Mouse (Mus musculus) CH12.LX (cell line): ENCODE data around the gene Olfr1443. TPM values are rescaled to one million over a fixed set of nuclear protein-coding genes. Genes with fewer than 3 reads are reported as not detected.

Source experiments
- DNase-seq: peaks from one replicate; pipeline ENCODE4 v3.0.0-alpha.2; 2013; ENCODE audit errors: extremely low read depth
- H3K27ac ChIP-seq: 2 replicates; pipeline ENCODE4 v1.5.1; 2012; ENCODE audit warnings: low read depth, mild to moderate bottlenecking, control low read depth, moderate library complexity; ENCODE audit not compliant: insufficient read depth
- H3K27me3 ChIP-seq: replicated peaks from 2 replicates; pipeline ENCODE3; 2012; ENCODE audit warnings: inconsistent platforms
- H3K36me3 ChIP-seq, 2 experiments: replicated peaks in 1 of 2; 2 replicates each; pipeline versions ENCODE3 to v1.6.1; 2012; ENCODE audit warnings: inconsistent platforms in 1 of 2, low read length in 1 of 2, mild to moderate bottlenecking in 1 of 2, mixed read lengths in 1 of 2, moderate library complexity in 1 of 2; ENCODE audit not compliant: control insufficient read depth in 1 of 2, insufficient read depth in 1 of 2
- H3K4me1 ChIP-seq, 2 experiments: 2 replicates each; pipeline ENCODE4 v1.6.1; 2012; ENCODE audit warnings: inconsistent platforms in 1 of 2, moderate library complexity in 1 of 2; ENCODE audit not compliant: insufficient read depth in 2 of 2, control insufficient read depth in 1 of 2
- H3K4me2 ChIP-seq: 2 replicates; pipeline ENCODE4 v1.6.1; 2012; ENCODE audit warnings: low read depth, mild to moderate bottlenecking, control low read depth; ENCODE audit not compliant: poor library complexity, insufficient read depth, severe bottlenecking
- H3K4me3 ChIP-seq, 3 experiments: fragments of 150-350 bp in 1 of 3; sonication (generic) in 1 of 3; replicated peaks in 1 of 3; 2 replicates each; pipeline versions ENCODE3 to v1.5.1; 2011 to 2012; ENCODE audit warnings: low read depth in 2 of 3, low read length in 2 of 3, mild to moderate bottlenecking in 2 of 3, moderate library complexity in 2 of 3, control low read depth in 1 of 3, improper control_type of control experiment in 1 of 3, inconsistent platforms in 1 of 3, mixed read lengths in 1 of 3; ENCODE audit not compliant: poor library complexity in 1 of 3
- H3K79me2 ChIP-seq: replicated peaks from 2 replicates; pipeline ENCODE4 v1.6.1; 2012; ENCODE audit warnings: mild to moderate bottlenecking, moderate library complexity; ENCODE audit not compliant: control insufficient read depth, poor library complexity, insufficient read depth, severe bottlenecking; ENCODE audit errors: extremely low read depth
- H3K9ac ChIP-seq: 2 replicates; pipeline ENCODE4 v1.6.1; 2012; ENCODE audit warnings: low read depth, mild to moderate bottlenecking, control low read depth, moderate library complexity; ENCODE audit not compliant: insufficient read depth
- H3K9me3 ChIP-seq: replicated peaks from 2 replicates; pipeline ENCODE3; 2012; ENCODE audit warnings: low read length, inconsistent platforms, mixed read lengths
- CHD1 ChIP-seq: IDR thresholded peaks from 2 replicates; pipeline ENCODE4 v1.6.1; 2012; ENCODE audit warnings: low read depth, low read length, improper control_type of control experiment, inconsistent platforms
- CHD2 ChIP-seq: IDR thresholded peaks from 2 replicates; pipeline ENCODE4 v1.6.1; 2011; ENCODE audit warnings: low read length, improper control_type of control experiment
- ELF1 ChIP-seq: IDR thresholded peaks from 2 replicates; pipeline ENCODE4 v1.6.1; 2014; ENCODE audit warnings: low read depth, mild to moderate bottlenecking, inconsistent platforms, low read length, improper control_type of control experiment
- EP300 ChIP-seq: IDR thresholded peaks from 2 replicates; pipeline ENCODE4 v1.6.1; 2011; ENCODE audit warnings: low read length, improper control_type of control experiment
- HCFC1 ChIP-seq: IDR thresholded peaks from 2 replicates; pipeline ENCODE4 v1.6.1; 2012; ENCODE audit warnings: low read depth, mild to moderate bottlenecking, inconsistent platforms, low read length, improper control_type of control experiment
- JUN ChIP-seq: IDR thresholded peaks from 2 replicates; pipeline ENCODE4 v1.6.1; 2011; ENCODE audit warnings: low read depth, mild to moderate bottlenecking, low read length, improper control_type of control experiment, moderate library complexity; ENCODE audit not compliant: insufficient read depth
- KAT2A ChIP-seq: IDR thresholded peaks from 2 replicates; pipeline ENCODE4 v1.6.1; 2012; ENCODE audit warnings: low read length, improper control_type of control experiment, inconsistent platforms; ENCODE audit not compliant: insufficient replicate concordance
- MAX ChIP-seq: IDR thresholded peaks from 2 replicates; pipeline ENCODE4 v1.6.1; 2011; ENCODE audit warnings: low read length, improper control_type of control experiment
- MAZ ChIP-seq: IDR thresholded peaks from 2 replicates; pipeline ENCODE4 v1.6.1; 2012; ENCODE audit warnings: low read depth, mild to moderate bottlenecking, inconsistent platforms, low read length, improper control_type of control experiment, moderate library complexity
- MEF2A ChIP-seq: IDR thresholded peaks from 2 replicates; pipeline ENCODE4 v1.6.1; 2014; ENCODE audit warnings: low read depth, mild to moderate bottlenecking, inconsistent platforms, low read length, improper control_type of control experiment, borderline replicate concordance
- MXI1 ChIP-seq: IDR thresholded peaks from 2 replicates; pipeline ENCODE4 v1.6.1; 2011; ENCODE audit warnings: mild to moderate bottlenecking, low read depth, low read length, improper control_type of control experiment
- NELFE ChIP-seq: IDR thresholded peaks from 2 replicates; pipeline ENCODE4 v1.6.1; 2011; ENCODE audit warnings: low read depth, low read length, improper control_type of control experiment
- POLR2AphosphoS2 ChIP-seq: IDR thresholded peaks from 2 replicates; pipeline ENCODE4 v1.6.1; 2011; ENCODE audit warnings: low read depth, low read length, improper control_type of control experiment
- RAD21 ChIP-seq: IDR thresholded peaks from 2 replicates; pipeline ENCODE4 v1.6.1; 2011; ENCODE audit warnings: low read depth, mild to moderate bottlenecking, low read length, improper control_type of control experiment, moderate library complexity
- RCOR1 ChIP-seq: conservative IDR thresholded peaks from 2 replicates; pipeline ENCODE4 v1.6.1; 2012; ENCODE audit warnings: low read depth, mild to moderate bottlenecking, inconsistent platforms, low read length, improper control_type of control experiment
- TBP ChIP-seq: conservative IDR thresholded peaks from 2 replicates; pipeline ENCODE4 v1.6.1; 2011; ENCODE audit warnings: low read depth, low read length, improper control_type of control experiment
- UBTF ChIP-seq: IDR thresholded peaks from 2 replicates; pipeline ENCODE4 v1.6.1; 2012; ENCODE audit warnings: low read depth, mild to moderate bottlenecking, inconsistent platforms, low read length, improper control_type of control experiment, moderate library complexity
- USF1 ChIP-seq: IDR thresholded peaks from 2 replicates; pipeline ENCODE4 v1.6.1; 2014; ENCODE audit warnings: low read depth, mild to moderate bottlenecking, inconsistent platforms, low read length, improper control_type of control experiment
- ZC3H11A ChIP-seq: IDR thresholded peaks from 2 replicates; pipeline ENCODE4 v1.6.1; 2012; ENCODE audit warnings: low read depth, mild to moderate bottlenecking, inconsistent platforms, low read length, improper control_type of control experiment
- ZKSCAN1 ChIP-seq: IDR thresholded peaks from 2 replicates; pipeline ENCODE4 v1.6.1; 2012; ENCODE audit warnings: low read depth, inconsistent platforms, low read length, improper control_type of control experiment, borderline replicate concordance
- dilution Hi-C: fragments of 300-500 bp; cut with MboI; formaldehyde crosslinking; loops from 2 replicates; pipeline ENCODE4 v1.14.3; 2020; ENCODE audit warnings: low sequenced_read_pairs; ENCODE audit not compliant: extremely low pct_unique_long_range_greater_than_20kb, extremely low pct_ligation_motif_present
- in situ Hi-C: fragments of 300-500 bp; cut with MboI; formaldehyde crosslinking; loops from 3 replicates; pipeline ENCODE4 v1.14.3; 2019; ENCODE audit warnings: low sequenced_read_pairs, low pct_ligation_motif_present, low pct_unique_long_range_greater_than_20kb, mixed read lengths
- polyA plus RNA-seq: library from polyadenylated mRNA; unstranded; fragments of >175 nt; gene quantifications from 2 replicates; pipeline ENCODE4 v1.2.1, GENCODE M21; 2012; ENCODE audit warnings: low read depth; ENCODE audit not compliant: insufficient read length
- total RNA-seq, 2 experiments: library from RNA; depleted of rRNA; stranded (reverse); fragments of 300-350 nt in 1 of 2; fragments of >200 nt in 1 of 2; gene quantifications; 2 replicates each; pipeline ENCODE4 v1.2.3; 2012 to 2014

The Olfr1443 gene
- total and polyA plus RNA-seq, 3 experiments = not detected

DNA sequence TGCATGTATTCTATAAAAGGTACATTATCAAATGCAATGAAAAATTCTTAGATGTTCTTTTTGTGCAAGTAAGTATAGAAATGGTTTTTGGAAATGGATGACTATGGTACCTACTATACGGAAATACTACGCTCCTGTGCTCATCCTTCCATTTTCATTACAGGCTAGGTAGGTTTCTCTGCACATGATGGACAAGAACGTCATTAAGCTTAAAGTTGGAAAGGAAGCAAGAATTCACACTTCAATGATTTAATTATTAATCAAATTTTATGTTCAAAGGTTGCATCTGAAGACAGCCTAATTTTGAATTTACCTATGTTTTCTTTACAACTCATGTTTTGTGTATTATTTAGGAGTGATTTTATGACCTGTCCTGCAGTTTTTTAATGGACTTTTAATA, 43.7 kb upstream of the Olfr1443 start:
- H3K4me2 ChIP-seq = no peak overlapping the region
- no peak for DNase-seq
- in situ Hi-C loops (no loop called here), dilution Hi-C loops (no loop called here)
- no peak overlapping the region for H3K4me3 ChIP-seq
- TF ChIP-seq MXI1 (no peak), MEF2A (no peak), TBP (no peak), MAX (no peak), CHD2 (no peak), CHD1 (no peak), ZC3H11A (no peak), ELF1 (no peak)
- no peaks in the 10 kb centered on the region for H3K27me3 ChIP-seq
- no peaks in the 10 kb centered on the region for H3K9me3 ChIP-seq
- 0 out of 4 replicates have a peak, but pooled peaks cover 0 to 2% of the 10 kb centered on the region in 2 experiments for H3K4me1 ChIP-seq
- H3K9ac ChIP-seq = no peak overlapping the region
- H3K27ac ChIP-seq = no peak overlapping the region
- no peaks in the 10 kb centered on the region for H3K79me2 ChIP-seq
- no peaks in the 10 kb centered on the region for H3K36me3 ChIP-seq

GRCm38 (mm10) chr19:12634963-12635362, 42.9 kb upstream of the Olfr1443 start:
- no peaks in the 10 kb centered on the region for H3K36me3 ChIP-seq
- H3K4me2 ChIP-seq = no peak overlapping the region
- dilution Hi-C loops (no loop called here), in situ Hi-C loops (no loop called here)
- no peaks in the 10 kb centered on the region for H3K27me3 ChIP-seq
- peaks cover 0 to 4% of the 10 kb centered on the region in 2 experiments; a peak in 1 of 4 replicates for H3K4me1 ChIP-seq
- H3K27ac ChIP-seq = no peak overlapping the region
- DNase-seq = no peak
- no peaks in the 10 kb centered on the region for H3K79me2 ChIP-seq
- no peak for TF ChIP-seq USF1
- no peak for TF ChIP-seq KAT2A
- TF ChIP-seq POLR2AphosphoS2 = no peak
- no peak for TF ChIP-seq NELFE
- TF ChIP-seq ZC3H11A = no peak
- TF ChIP-seq RAD21 = no peak
- no peak for TF ChIP-seq HCFC1
- TF ChIP-seq MXI1 = no peak
- TF ChIP-seq JUN = no peak
- no peak for TF ChIP-seq MEF2A
- no peak for TF ChIP-seq RCOR1
- TF ChIP-seq CHD1 = no peak
- no peak for TF ChIP-seq UBTF
- no peak for TF ChIP-seq MAZ
- no peak for TF ChIP-seq EP300
- no peak for TF ChIP-seq ZKSCAN1
- TF ChIP-seq, all 38 proteins: peak for 0
- Histone ChIP-seq H3K9me3 (no peaks in the 10 kb centered on the region), H3K9ac (no peak overlapping the region), H3K4me3 (no peak overlapping the region)
